Mouse (Mus musculus): ENCODE measurements around the gene H2-Q2. TPM values are rescaled to one million over a fixed set of nuclear protein-coding genes. Genes with fewer than 3 reads are reported as not detected.
"Not testable (repeated sequence)": the region's sequence is repeated elsewhere in the genome, so short reads cannot be mapped to it uniquely, and the experiment has no call there.

H2-Q2 gene
- polyA plus RNA-seq (2014; fragmentation: Nextera tagmentation; extraction: Ambion mirVana), result 1.5 and 1.8 TPM in 2 replicates

DNA sequence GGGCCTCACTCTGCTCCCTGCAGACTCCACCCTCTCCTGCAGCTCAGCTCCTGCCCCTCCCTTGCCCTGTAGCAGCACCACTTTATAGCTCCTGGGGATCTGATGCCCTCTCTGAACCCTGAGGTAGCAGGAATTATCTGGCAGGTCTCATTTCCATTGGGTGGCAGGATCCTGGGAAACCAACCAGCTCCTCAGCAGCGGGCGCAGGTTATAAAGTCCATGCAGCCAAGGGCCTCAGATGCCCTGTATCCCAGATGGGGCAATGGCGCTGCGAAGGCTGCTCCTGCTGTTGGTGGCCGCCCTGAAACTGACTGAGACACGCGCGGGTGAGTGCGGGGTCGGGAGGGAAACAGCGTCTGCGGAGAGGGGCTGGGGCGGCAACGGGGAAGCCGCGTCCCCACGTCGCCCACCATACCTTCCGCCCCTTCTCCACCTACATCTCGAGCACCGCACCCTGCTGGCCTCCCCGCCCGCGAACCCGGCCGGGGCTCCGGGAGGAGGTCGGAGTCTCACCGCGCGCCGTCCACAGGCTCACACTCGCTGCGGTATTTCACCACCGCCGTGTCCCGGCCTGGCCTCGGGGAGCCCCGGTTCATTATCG is at the start of gene H2-Q2:
H2-Q2 (plus strand) TSS at position 172 of the 601 bp plus-strand sequence.
- Histone ChIP-seq H3K4me1 (ENCODE audit: control insufficient read depth, insufficient read depth, low read length) (peaks cover 3% of the 10 kb centered on the region; the same call in 1 of the 2 replicates), H3K27me3 (ENCODE audit: control insufficient read depth, insufficient read depth, low read length) (peaks cover 29% of the 10 kb centered on the region), H3K4me2 (ENCODE audit: low read length) (peak within 1 kb of the TSS; percentile 71), H3K9ac (replicated peaks; ENCODE audit: low read length) (peak within 1 kb of the TSS; percentile 40), H3K4me3 (replicated peaks; ENCODE audit: low read depth, low read length) (peak within 1 kb of the TSS; percentile 43), H3K27ac (replicated peaks; ENCODE audit: low read depth, low read length) (no peak within 1 kb of the TSS), H3K9me3 (ENCODE audit: control insufficient read depth, low read length) (no peaks in the 10 kb centered on the region), H3K36me3 (ENCODE audit: control insufficient read depth, insufficient read depth, low read length) (no peaks in the 10 kb centered on the region)
- ATAC-seq (ENCODE audit: low FRiP score, low TSS enrichment) (no peak), DNase-seq (peak; percentile 46)
- WGBS, result under 1% methylated on average over 40 of the region's 40 CpGs

GRCm38 (mm10) chr17:35295796-35296195 is 46.2 kb upstream of the H2-Q2 start:
- not testable (repeated sequence) for H3K36me3 ChIP-seq (ENCODE audit: control insufficient read depth, insufficient read depth, low read length); H3K27ac ChIP-seq (replicated peaks; ENCODE audit: low read depth, low read length); H3K27me3 ChIP-seq (ENCODE audit: control insufficient read depth, insufficient read depth, low read length); H3K9me3 ChIP-seq (ENCODE audit: control insufficient read depth, low read length); H3K4me1 ChIP-seq (ENCODE audit: control insufficient read depth, insufficient read depth, low read length); H3K9ac ChIP-seq (replicated peaks; ENCODE audit: low read length); ATAC-seq (ENCODE audit: low FRiP score, low TSS enrichment); H3K4me3 ChIP-seq (replicated peaks; ENCODE audit: low read depth, low read length); H3K4me2 ChIP-seq (ENCODE audit: low read length)
- peak; percentile 53 for DNase-seq
- WGBS, result 7% methylated on average over 5 of the region's 5 CpGs

DNA sequence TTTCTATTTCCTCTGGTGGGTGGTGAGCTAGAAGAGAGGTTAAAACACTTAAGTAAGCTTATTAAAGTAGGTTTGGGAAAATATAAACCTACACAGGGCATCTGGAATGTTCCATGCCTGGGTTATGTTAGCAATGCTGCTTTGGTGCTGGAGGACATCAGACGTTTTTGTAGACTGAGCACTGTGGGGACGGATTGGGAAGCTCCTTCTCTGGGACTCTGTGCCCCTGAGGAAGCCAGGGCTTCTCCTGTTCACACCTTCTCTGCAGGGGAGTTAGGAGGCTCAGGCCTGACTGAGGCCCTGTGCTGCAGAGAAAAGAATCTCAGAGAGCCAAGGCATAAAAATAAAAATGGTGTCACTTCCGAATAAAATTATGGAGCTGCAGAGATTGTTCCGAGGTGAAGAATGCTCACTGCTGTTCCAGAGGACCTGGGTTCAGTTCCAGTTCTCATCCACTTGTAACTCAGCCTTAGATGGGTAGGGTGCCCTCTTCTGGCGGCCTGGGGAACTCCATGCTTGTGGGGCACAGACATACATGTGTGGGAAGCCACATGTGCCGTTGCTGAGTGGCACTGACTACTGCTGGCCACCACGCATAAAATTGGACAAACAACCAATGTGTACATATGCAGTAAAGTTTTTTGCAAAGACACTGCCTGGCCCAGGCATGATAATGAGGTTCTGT is 41.6 kb upstream of the H2-Q2 start:
- not testable (repeated sequence) for H3K9me3 ChIP-seq (ENCODE audit: control insufficient read depth, low read length); H3K27ac ChIP-seq (replicated peaks; ENCODE audit: low read depth, low read length); H3K4me1 ChIP-seq (ENCODE audit: control insufficient read depth, insufficient read depth, low read length); H3K9ac ChIP-seq (replicated peaks; ENCODE audit: low read length); ATAC-seq (ENCODE audit: low FRiP score, low TSS enrichment); H3K4me3 ChIP-seq (replicated peaks; ENCODE audit: low read depth, low read length); DNase-seq; H3K4me2 ChIP-seq (ENCODE audit: low read length); H3K27me3 ChIP-seq (ENCODE audit: control insufficient read depth, insufficient read depth, low read length); H3K36me3 ChIP-seq (ENCODE audit: control insufficient read depth, insufficient read depth, low read length)
- 85% methylated on average over 7 of the region's 7 CpGs for WGBS

DNA sequence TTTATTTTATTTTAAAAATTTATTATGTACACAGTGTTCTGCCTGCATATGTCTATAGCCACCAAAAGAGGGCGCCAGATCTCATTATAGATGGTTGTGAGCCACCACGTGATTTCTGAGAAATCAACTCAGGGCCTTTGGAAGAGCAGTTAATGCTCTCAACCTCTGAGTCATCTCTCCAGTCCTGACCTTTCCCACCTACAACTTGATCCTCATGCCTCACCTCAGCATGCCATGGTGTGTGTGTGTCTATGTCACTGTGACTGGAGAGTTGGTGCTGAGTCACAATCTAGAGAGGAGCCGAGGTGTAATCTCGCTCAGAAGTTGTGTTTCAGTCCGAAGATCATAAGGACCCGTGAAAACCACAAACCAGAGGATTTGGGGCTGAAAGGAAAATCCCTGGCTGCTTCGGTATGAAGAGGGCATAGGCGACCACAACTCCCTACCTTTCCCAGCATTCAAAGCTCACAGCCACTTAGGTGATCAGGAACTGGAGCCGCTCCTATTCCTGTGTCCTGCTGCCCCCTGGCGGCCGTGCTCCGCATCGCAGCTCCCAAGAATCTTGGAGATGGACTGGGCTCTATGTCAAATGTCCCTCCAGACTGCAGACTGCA is 40.3 kb upstream of the H2-Q2 start:
- Histone ChIP-seq H3K27ac (replicated peaks; ENCODE audit: low read depth, low read length) (no peak overlapping the region), H3K9ac (replicated peaks; ENCODE audit: low read length) (no peak overlapping the region), H3K4me1 (ENCODE audit: control insufficient read depth, insufficient read depth, low read length) (no peaks in the 10 kb centered on the region), H3K27me3 (ENCODE audit: control insufficient read depth, insufficient read depth, low read length) (no peaks in the 10 kb centered on the region), H3K4me3 (replicated peaks; ENCODE audit: low read depth, low read length) (no peak overlapping the region), H3K9me3 (ENCODE audit: control insufficient read depth, low read length) (no peaks in the 10 kb centered on the region), H3K4me2 (ENCODE audit: low read length) (no peak overlapping the region), H3K36me3 (ENCODE audit: control insufficient read depth, insufficient read depth, low read length) (no peaks in the 10 kb centered on the region)
- 29% methylated on average over 13 of the region's 13 CpGs for WGBS
- DNase-seq (peak; percentile 83), ATAC-seq (ENCODE audit: low FRiP score, low TSS enrichment) (no peak)

GRCm38 (mm10) chr17:35303271-35303670 is 38.8 kb upstream of the H2-Q2 start:
- DNase-seq, result no peak
- no peaks in the 10 kb centered on the region for H3K27me3 ChIP-seq (ENCODE audit: control insufficient read depth, insufficient read depth, low read length)
- H3K27ac ChIP-seq (replicated peaks; ENCODE audit: low read depth, low read length), result no peak overlapping the region
- no peaks in the 10 kb centered on the region for H3K36me3 ChIP-seq (ENCODE audit: control insufficient read depth, insufficient read depth, low read length)
- no peak overlapping the region for H3K4me3 ChIP-seq (replicated peaks; ENCODE audit: low read depth, low read length)
- no peak overlapping the region for H3K4me2 ChIP-seq (ENCODE audit: low read length)
- ATAC-seq (ENCODE audit: low FRiP score, low TSS enrichment), result no peak
- no peaks in the 10 kb centered on the region for H3K4me1 ChIP-seq (ENCODE audit: control insufficient read depth, insufficient read depth, low read length)
- WGBS, result 89% methylated on average over 2 of the region's 2 CpGs
- no peaks in the 10 kb centered on the region for H3K9me3 ChIP-seq (ENCODE audit: control insufficient read depth, low read length)
- no peak overlapping the region for H3K9ac ChIP-seq (replicated peaks; ENCODE audit: low read length)

DNA sequence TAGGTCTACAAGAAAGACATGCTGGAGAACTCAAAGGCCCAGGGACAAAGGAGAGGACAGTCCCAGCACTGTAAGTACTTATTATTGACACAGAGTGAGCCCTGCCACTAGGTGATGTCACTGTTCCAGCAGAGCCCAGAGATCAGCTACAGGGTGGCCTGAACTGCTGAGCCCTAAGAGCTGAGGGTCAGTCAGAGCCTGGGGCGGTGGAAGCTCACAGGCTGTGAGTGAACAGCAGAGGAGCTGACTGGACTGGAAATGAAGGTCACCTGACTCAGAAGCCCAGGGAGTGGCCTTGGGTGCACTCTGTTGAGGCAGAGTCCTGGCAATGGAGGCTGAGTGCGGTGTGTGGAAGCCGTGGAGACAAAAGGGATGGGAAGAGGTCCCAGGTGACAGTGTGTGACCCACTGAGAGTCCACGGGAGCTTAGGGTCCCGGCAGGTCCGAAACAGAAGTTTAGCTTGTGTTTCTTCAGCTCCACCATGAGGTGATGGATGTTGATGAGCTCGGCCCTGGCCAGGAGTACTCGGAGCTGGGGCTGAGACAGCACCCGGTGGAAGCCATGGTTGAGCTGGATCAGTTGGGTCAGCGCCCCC is 38.2 kb upstream of the H2-Q2 start:
- Histone ChIP-seq H3K27ac (replicated peaks; ENCODE audit: low read depth, low read length) (no peak overlapping the region), H3K4me2 (ENCODE audit: low read length) (no peak overlapping the region), H3K9ac (replicated peaks; ENCODE audit: low read length) (no peak overlapping the region), H3K36me3 (ENCODE audit: control insufficient read depth, insufficient read depth, low read length) (no peaks in the 10 kb centered on the region), H3K4me1 (ENCODE audit: control insufficient read depth, insufficient read depth, low read length) (no peaks in the 10 kb centered on the region), H3K9me3 (ENCODE audit: control insufficient read depth, low read length) (no peaks in the 10 kb centered on the region), H3K4me3 (replicated peaks; ENCODE audit: low read depth, low read length) (no peak overlapping the region), H3K27me3 (ENCODE audit: control insufficient read depth, insufficient read depth, low read length) (no peaks in the 10 kb centered on the region)
- ATAC-seq (ENCODE audit: low FRiP score, low TSS enrichment) (no peak), DNase-seq (no peak)
- 88% methylated on average over 10 of the region's 10 CpGs for WGBS

DNA sequence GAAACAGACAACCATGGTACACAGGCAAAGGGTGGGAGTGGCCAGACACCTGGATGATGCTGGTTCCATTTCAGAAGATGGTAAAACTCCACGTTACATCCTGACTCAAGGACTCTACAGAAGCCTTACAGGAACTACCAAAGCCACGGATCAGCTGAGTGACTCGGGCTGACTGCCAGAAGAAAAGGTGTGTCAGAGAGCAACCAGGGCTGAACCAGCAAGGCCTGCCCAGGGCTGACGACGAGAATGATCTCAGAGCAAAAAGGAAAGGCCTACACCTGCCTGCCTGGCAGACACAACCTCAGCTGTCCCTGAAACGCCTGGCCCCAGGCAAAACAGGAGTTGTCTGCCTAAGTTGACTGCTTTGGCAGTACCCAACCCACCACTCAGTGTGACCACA is 37.6 kb upstream of the H2-Q2 start:
- H3K36me3 ChIP-seq (ENCODE audit: control insufficient read depth, insufficient read depth, low read length), result no peaks in the 10 kb centered on the region
- no peak overlapping the region for H3K4me3 ChIP-seq (replicated peaks; ENCODE audit: low read depth, low read length)
- H3K9me3 ChIP-seq (ENCODE audit: control insufficient read depth, low read length), result no peaks in the 10 kb centered on the region
- DNase-seq (no peak), ATAC-seq (ENCODE audit: low FRiP score, low TSS enrichment) (no peak)
- H3K27ac ChIP-seq (replicated peaks; ENCODE audit: low read depth, low read length), result no peak overlapping the region
- H3K27me3 ChIP-seq (ENCODE audit: control insufficient read depth, insufficient read depth, low read length), result no peaks in the 10 kb centered on the region
- H3K9ac ChIP-seq (replicated peaks; ENCODE audit: low read length), result no peak overlapping the region
- H3K4me1 ChIP-seq (ENCODE audit: control insufficient read depth, insufficient read depth, low read length), result no peaks in the 10 kb centered on the region
- WGBS, result 76% methylated on average over 6 of the region's 6 CpGs
- H3K4me2 ChIP-seq (ENCODE audit: low read length), result no peak overlapping the region

DNA sequence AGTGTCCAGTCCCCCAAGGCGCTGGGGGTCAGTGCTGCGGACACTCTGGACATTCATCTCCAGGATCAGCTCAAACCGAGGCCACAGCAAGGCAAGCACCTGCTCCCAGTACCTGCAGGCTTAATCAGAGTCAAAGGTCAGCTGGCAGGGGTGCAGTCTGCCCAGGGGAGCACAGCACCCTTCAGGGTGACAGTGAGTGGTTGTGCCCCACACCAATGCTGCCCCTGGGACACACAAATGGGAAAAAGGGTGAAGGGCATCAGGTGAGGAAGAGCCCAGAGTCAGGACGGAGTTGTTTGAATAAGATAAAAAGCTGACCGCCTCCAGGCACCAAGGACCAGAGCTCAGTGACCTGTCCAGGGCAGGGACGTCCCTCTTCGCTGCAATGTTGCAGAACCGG is 37.1 kb upstream of the H2-Q2 start:
- not testable (repeated sequence) for H3K27ac ChIP-seq (replicated peaks; ENCODE audit: low read depth, low read length); H3K4me3 ChIP-seq (replicated peaks; ENCODE audit: low read depth, low read length); DNase-seq; H3K9me3 ChIP-seq (ENCODE audit: control insufficient read depth, low read length); H3K4me1 ChIP-seq (ENCODE audit: control insufficient read depth, insufficient read depth, low read length); H3K36me3 ChIP-seq (ENCODE audit: control insufficient read depth, insufficient read depth, low read length); H3K27me3 ChIP-seq (ENCODE audit: control insufficient read depth, insufficient read depth, low read length); ATAC-seq (ENCODE audit: low FRiP score, low TSS enrichment); H3K4me2 ChIP-seq (ENCODE audit: low read length); H3K9ac ChIP-seq (replicated peaks; ENCODE audit: low read length)
- WGBS, result 84% methylated on average over 8 of the region's 8 CpGs
